Mouse (Mus musculus) kidney, embryonic 16.5 days (tissue): ENCODE data around the gene Scn10a. TPM values are rescaled to one million over a fixed set of nuclear protein-coding genes. Genes with fewer than 3 reads are reported as not detected.

Experiments
- ATAC-seq: fragments of 200-750 bp; cut with Nextera tagmentation; 2 replicates; pipeline ENCODE4 v1.8.0; 2017; ENCODE audit warnings: moderate TSS enrichment; ENCODE audit not compliant: low FRiP score, low TSS enrichment
- H3K27ac ChIP-seq: fragments of 300-500 bp; sonication (generic); 2 replicates; pipeline ENCODE4 v1.5.1; 2014; ENCODE audit warnings: low read length
- H3K27me3 ChIP-seq: fragments of 300-500 bp; sonication (generic); 2 replicates; pipeline ENCODE4 v1.6.1; 2014; ENCODE audit warnings: low read length, control low read depth, mixed read lengths; ENCODE audit not compliant: insufficient read depth
- H3K36me3 ChIP-seq: fragments of 300-500 bp; sonication (generic); 2 replicates; pipeline ENCODE4 v1.6.1; 2014; ENCODE audit warnings: low read length, control low read depth, mixed read lengths; ENCODE audit not compliant: insufficient read depth
- H3K4me1 ChIP-seq: fragments of 300-500 bp; sonication (generic); 2 replicates; pipeline ENCODE4 v1.6.1; 2014; ENCODE audit warnings: low read length, control low read depth, mixed read lengths; ENCODE audit not compliant: insufficient read depth
- H3K4me2 ChIP-seq: fragments of 300-500 bp; sonication (generic); replicated peaks from 2 replicates; pipeline ENCODE4 v1.6.1; 2014; ENCODE audit warnings: low read depth, low read length
- H3K4me3 ChIP-seq: fragments of 300-500 bp; sonication (generic); 2 replicates; pipeline ENCODE4 v1.5.1; 2014; ENCODE audit warnings: mild to moderate bottlenecking, low read length
- H3K9ac ChIP-seq: fragments of 300-500 bp; sonication (generic); replicated peaks from 2 replicates; pipeline ENCODE4 v1.6.1; 2014; ENCODE audit warnings: low read length
- H3K9me3 ChIP-seq: fragments of 300-500 bp; sonication (generic); 2 replicates; pipeline ENCODE4 v1.6.1; 2016; ENCODE audit warnings: low read length, control low read depth
- whole genome bisulfite sequencing: fragments of 180-500 bp; shearing (Covaris S2); extraction: QIAGEN DNeasy Blood & Tissue Kit; methylation state at CpG from one replicate; pipeline ENCODE4 v1.1.7; 2014; 5-methylcytosine and 5-hydroxymethylcytosine counted together
- polyA plus RNA-seq: library from polyadenylated mRNA; unstranded; fragments of >200 nt; fragmentation: Nextera tagmentation; extraction: Ambion mirVana; gene quantifications from 2 replicates; pipeline ENCODE4 v1.2.1, GENCODE M21; 2015

The Scn10a gene
- polyA plus RNA-seq, result 0.02 TPM in 1 of 2 replicates, not detected in the other

- no peaks in the 10 kb centered on the region for H3K36me3 ChIP-seq
- 80% methylated on average over 11 of the region's 11 CpGs for WGBS
- ATAC-seq, result no peak
Observed at GRCm38 (mm10) chr9:119719222-119719621, at the start of gene Scn10a. Gene Scn10a, minus strand, starts transcription at chr9:119719322.

DNA sequence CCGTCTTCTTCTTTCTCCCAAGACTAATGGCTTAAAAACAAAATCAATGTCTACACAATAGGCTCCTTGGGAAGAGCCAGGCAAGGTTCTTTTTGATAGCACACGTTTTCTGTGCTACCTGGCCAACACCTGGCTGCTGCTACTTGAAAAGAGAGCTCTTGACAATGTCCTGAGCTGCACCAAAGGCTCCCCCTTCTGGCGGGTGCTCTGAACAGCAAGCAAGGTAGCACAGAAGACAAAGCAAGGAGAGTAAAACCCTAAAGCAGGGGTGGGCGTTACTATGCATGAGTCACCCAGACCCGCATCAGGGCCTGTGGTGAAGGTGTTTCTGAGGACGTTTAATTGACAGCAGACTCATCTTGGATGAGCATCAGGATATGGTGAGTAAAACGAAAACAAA lies 49.5 kb upstream of the Scn10a start:
- H3K27ac ChIP-seq, result no peak overlapping the region
- WGBS, result 55% methylated on average over 7 of the region's 7 CpGs
- no peak overlapping the region for H3K4me3 ChIP-seq
- H3K4me2 ChIP-seq, result no peak overlapping the region
- ATAC-seq, result no peak
- no peaks in the 10 kb centered on the region for H3K27me3 ChIP-seq
- H3K9ac ChIP-seq, result no peak overlapping the region
- H3K9me3 ChIP-seq, result no peaks in the 10 kb centered on the region
- H3K36me3 ChIP-seq, result no peaks in the 10 kb centered on the region
- H3K4me1 ChIP-seq, result no peaks in the 10 kb centered on the region

More at GRCm38 (mm10) chr9:119719222-119719621, at the start of gene Scn10a:
- Histone ChIP-seq H3K4me1 (no peaks in the 10 kb centered on the region), H3K9me3 (no peaks in the 10 kb centered on the region), H3K27me3 (no peaks in the 10 kb centered on the region), H3K4me2 (no peak within 1 kb of the TSS), H3K4me3 (no peak within 1 kb of the TSS), H3K27ac (no peak within 1 kb of the TSS), H3K9ac (no peak within 1 kb of the TSS)

- WGBS, result 84% methylated on average over 3 of the region's 3 CpGs
Observed at GRCm38 (mm10) chr9:119760226-119760625, 41.1 kb upstream of the Scn10a start.

GRCm38 (mm10) chr9:119759457-119759856 lies 40.3 kb upstream of the Scn10a start:
- H3K4me2 ChIP-seq, result no peak overlapping the region
- H3K9me3 ChIP-seq, result peaks cover 4% of the 10 kb centered on the region; the same call in 1 of the 2 replicates
- H3K4me3 ChIP-seq, result no peak overlapping the region
- no peak overlapping the region for H3K27ac ChIP-seq
- no peaks in the 10 kb centered on the region for H3K27me3 ChIP-seq
- H3K36me3 ChIP-seq, result no peaks in the 10 kb centered on the region
- WGBS, result 73% methylated on average over 1 of the region's 1 CpGs
- H3K9ac ChIP-seq, result no peak overlapping the region
- no peaks in the 10 kb centered on the region for H3K4me1 ChIP-seq
- ATAC-seq, result no peak

More at GRCm38 (mm10) chr9:119760226-119760625, 41.1 kb upstream of the Scn10a start:
- Histone ChIP-seq H3K4me3 (no peak overlapping the region), H3K4me2 (no peak overlapping the region), H3K27me3 (no peaks in the 10 kb centered on the region), H3K9me3 (peaks cover 4% of the 10 kb centered on the region; the same call in 1 of the 2 replicates), H3K27ac (no peak overlapping the region), H3K36me3 (no peaks in the 10 kb centered on the region), H3K9ac (no peak overlapping the region), H3K4me1 (no peaks in the 10 kb centered on the region)
- no peak for ATAC-seq

- Histone ChIP-seq H3K9ac (no peak overlapping the region), H3K36me3 (no peaks in the 10 kb centered on the region), H3K9me3 (peaks cover 2% of the 10 kb centered on the region; the same call in 1 of the 2 replicates), H3K4me1 (no peaks in the 10 kb centered on the region), H3K4me2 (no peak overlapping the region), H3K4me3 (no peak overlapping the region), H3K27ac (no peak overlapping the region), H3K27me3 (no peaks in the 10 kb centered on the region)
- 12% methylated on average over 5 of the region's 5 CpGs for WGBS
- no peak for ATAC-seq
Observed at GRCm38 (mm10) chr9:119751507-119751906, 32.4 kb upstream of the Scn10a start.

DNA sequence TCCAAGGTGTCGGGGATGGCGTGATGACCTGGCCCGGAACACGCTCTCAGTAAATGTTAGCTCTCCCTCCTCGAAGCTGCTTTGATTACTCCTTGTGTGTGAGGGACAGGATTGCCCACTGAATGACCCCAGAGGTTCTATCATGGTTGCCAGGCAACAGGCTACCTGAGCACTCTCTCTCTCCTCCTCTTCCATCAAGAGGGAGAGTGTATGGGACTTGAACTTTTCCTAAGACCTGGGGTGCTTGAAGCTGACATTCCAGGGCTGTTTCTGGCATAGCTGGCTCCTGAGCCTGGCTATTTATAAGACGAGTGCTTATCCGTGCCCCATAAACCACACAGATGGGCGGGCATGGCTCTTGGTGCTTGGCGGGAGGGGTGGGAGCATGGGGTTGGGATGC lies 30.0 kb upstream of the Scn10a start:
- no peaks in the 10 kb centered on the region for H3K27me3 ChIP-seq
- WGBS, result 57% methylated on average over 9 of the region's 9 CpGs
- H3K36me3 ChIP-seq, result no peaks in the 10 kb centered on the region
- no peak for ATAC-seq
- peaks cover 2% of the 10 kb centered on the region; the same call in 1 of the 2 replicates for H3K9me3 ChIP-seq
- no peak overlapping the region for H3K9ac ChIP-seq
- H3K4me3 ChIP-seq, result no peak overlapping the region
- H3K4me2 ChIP-seq, result no peak overlapping the region
- no peak overlapping the region for H3K27ac ChIP-seq
- H3K4me1 ChIP-seq, result no peaks in the 10 kb centered on the region

GRCm38 (mm10) chr9:119743900-119744299 lies 24.8 kb upstream of the Scn10a start:
- H3K4me1 ChIP-seq, result no peaks in the 10 kb centered on the region
- no peak overlapping the region for H3K4me2 ChIP-seq
- WGBS, result 76% methylated on average over 4 of the region's 4 CpGs
- peaks cover 2% of the 10 kb centered on the region; the same call in 1 of the 2 replicates for H3K9me3 ChIP-seq
- H3K27me3 ChIP-seq, result no peaks in the 10 kb centered on the region
- ATAC-seq, result no peak
- no peak overlapping the region for H3K4me3 ChIP-seq
- no peak overlapping the region for H3K9ac ChIP-seq
- no peak overlapping the region for H3K27ac ChIP-seq
- no peaks in the 10 kb centered on the region for H3K36me3 ChIP-seq

DNA sequence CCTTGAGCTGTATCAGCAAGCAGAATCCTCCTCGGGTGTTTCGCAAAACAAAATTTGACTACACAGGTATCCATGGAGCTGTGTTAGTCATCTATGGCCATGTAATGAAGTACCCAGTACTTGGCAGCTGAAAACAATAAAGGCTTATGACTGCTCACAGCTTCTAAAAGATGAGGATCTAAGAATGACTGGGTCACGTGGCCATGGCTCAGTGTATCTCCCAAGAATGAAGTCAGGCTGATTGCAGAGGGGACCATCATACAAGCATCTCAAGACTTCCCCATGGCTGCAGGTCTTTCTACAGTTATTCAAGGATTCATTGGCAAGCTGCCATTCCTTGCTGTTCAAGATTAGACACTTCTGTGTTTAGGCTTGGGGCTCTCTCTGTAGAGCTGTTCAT lies 24.2 kb upstream of the Scn10a start:
- Histone ChIP-seq H3K36me3 (no peaks in the 10 kb centered on the region), H3K4me1 (no peaks in the 10 kb centered on the region), H3K27me3 (no peaks in the 10 kb centered on the region), H3K4me3 (no peak overlapping the region), H3K9me3 (peaks cover 2% of the 10 kb centered on the region; the same call in 1 of the 2 replicates), H3K27ac (no peak overlapping the region), H3K4me2 (no peak overlapping the region), H3K9ac (no peak overlapping the region)
- ATAC-seq, result no peak
- WGBS, result 95% methylated on average over 3 of the region's 3 CpGs

GRCm38 (mm10) chr9:119741101-119741786 lies 22.1 kb upstream of the Scn10a start:
- Histone ChIP-seq H3K27ac (no peak overlapping the region), H3K4me2 (no peak overlapping the region), H3K36me3 (no peaks in the 10 kb centered on the region), H3K27me3 (no peaks in the 10 kb centered on the region), H3K4me1 (no peaks in the 10 kb centered on the region), H3K4me3 (no peak overlapping the region), H3K9me3 (no peaks in the 10 kb centered on the region), H3K9ac (no peak overlapping the region)
- ATAC-seq, result no peak
- whole genome bisulfite sequencing, result 45% methylated on average over 5 of the region's 5 CpGs

GRCm38 (mm10) chr9:119728412-119729097 lies 9.4 kb upstream of the Scn10a start:
- Histone ChIP-seq H3K27ac (no peak overlapping the region), H3K27me3 (no peaks in the 10 kb centered on the region), H3K9ac (no peak overlapping the region), H3K4me2 (no peak overlapping the region), H3K4me3 (no peak overlapping the region), H3K9me3 (no peaks in the 10 kb centered on the region), H3K36me3 (no peaks in the 10 kb centered on the region), H3K4me1 (no peaks in the 10 kb centered on the region)
- WGBS, result 86% methylated on average over 11 of the region's 11 CpGs
- no peak for ATAC-seq
